Mouse (Mus musculus) CH12.LX (cell line): ENCODE data around the gene Gm11037. TPM values are rescaled to one million over a fixed set of nuclear protein-coding genes. Genes with fewer than 3 reads are reported as not detected.

Experiments used
- DNase-seq: peaks from one replicate; pipeline ENCODE4 v3.0.0-alpha.2; 2013; ENCODE audit errors: extremely low read depth
- H3K27ac ChIP-seq: 2 replicates; pipeline ENCODE4 v1.5.1; 2012; ENCODE audit warnings: low read depth, mild to moderate bottlenecking, control low read depth, moderate library complexity; ENCODE audit not compliant: insufficient read depth
- H3K27me3 ChIP-seq: replicated peaks from 2 replicates; pipeline ENCODE3; 2012; ENCODE audit warnings: inconsistent platforms
- H3K36me3 ChIP-seq, 2 experiments: replicated peaks in 1 of 2; 2 replicates each; pipeline versions ENCODE3 to v1.6.1; 2012; ENCODE audit warnings: inconsistent platforms in 1 of 2, low read length in 1 of 2, mild to moderate bottlenecking in 1 of 2, mixed read lengths in 1 of 2, moderate library complexity in 1 of 2; ENCODE audit not compliant: control insufficient read depth in 1 of 2, insufficient read depth in 1 of 2
- H3K4me1 ChIP-seq, 2 experiments: 2 replicates each; pipeline ENCODE4 v1.6.1; 2012; ENCODE audit warnings: inconsistent platforms in 1 of 2, moderate library complexity in 1 of 2; ENCODE audit not compliant: insufficient read depth in 2 of 2, control insufficient read depth in 1 of 2
- H3K4me2 ChIP-seq: 2 replicates; pipeline ENCODE4 v1.6.1; 2012; ENCODE audit warnings: low read depth, mild to moderate bottlenecking, control low read depth; ENCODE audit not compliant: poor library complexity, insufficient read depth, severe bottlenecking
- H3K4me3 ChIP-seq, 3 experiments: fragments of 150-350 bp in 1 of 3; sonication (generic) in 1 of 3; replicated peaks in 1 of 3; 2 replicates each; pipeline versions ENCODE3 to v1.5.1; 2011 to 2012; ENCODE audit warnings: low read depth in 2 of 3, low read length in 2 of 3, mild to moderate bottlenecking in 2 of 3, moderate library complexity in 2 of 3, control low read depth in 1 of 3, improper control_type of control experiment in 1 of 3, inconsistent platforms in 1 of 3, mixed read lengths in 1 of 3; ENCODE audit not compliant: poor library complexity in 1 of 3
- H3K79me2 ChIP-seq: replicated peaks from 2 replicates; pipeline ENCODE4 v1.6.1; 2012; ENCODE audit warnings: mild to moderate bottlenecking, moderate library complexity; ENCODE audit not compliant: control insufficient read depth, poor library complexity, insufficient read depth, severe bottlenecking; ENCODE audit errors: extremely low read depth
- H3K9ac ChIP-seq: 2 replicates; pipeline ENCODE4 v1.6.1; 2012; ENCODE audit warnings: low read depth, mild to moderate bottlenecking, control low read depth, moderate library complexity; ENCODE audit not compliant: insufficient read depth
- H3K9me3 ChIP-seq: replicated peaks from 2 replicates; pipeline ENCODE3; 2012; ENCODE audit warnings: low read length, inconsistent platforms, mixed read lengths
- CHD2 ChIP-seq: IDR thresholded peaks from 2 replicates; pipeline ENCODE4 v1.6.1; 2011; ENCODE audit warnings: low read length, improper control_type of control experiment
- ELF1 ChIP-seq: IDR thresholded peaks from 2 replicates; pipeline ENCODE4 v1.6.1; 2014; ENCODE audit warnings: low read depth, mild to moderate bottlenecking, inconsistent platforms, low read length, improper control_type of control experiment
- EP300 ChIP-seq: IDR thresholded peaks from 2 replicates; pipeline ENCODE4 v1.6.1; 2011; ENCODE audit warnings: low read length, improper control_type of control experiment
- ETS1 ChIP-seq: conservative IDR thresholded peaks from 2 replicates; pipeline ENCODE4 v1.6.1; 2012; ENCODE audit warnings: low read depth, mild to moderate bottlenecking, inconsistent platforms, low read length, improper control_type of control experiment, moderate library complexity
- GABPA ChIP-seq: IDR thresholded peaks from 2 replicates; pipeline ENCODE4 v1.6.1; 2012; ENCODE audit warnings: low read depth, low read length, improper control_type of control experiment, inconsistent platforms; ENCODE audit not compliant: insufficient replicate concordance
- HCFC1 ChIP-seq: IDR thresholded peaks from 2 replicates; pipeline ENCODE4 v1.6.1; 2012; ENCODE audit warnings: low read depth, mild to moderate bottlenecking, inconsistent platforms, low read length, improper control_type of control experiment
- IRF4 ChIP-seq: IDR thresholded peaks from 2 replicates; pipeline ENCODE4 v1.6.1; 2014; ENCODE audit warnings: low read depth, mild to moderate bottlenecking, inconsistent platforms, low read length, improper control_type of control experiment
- JUN ChIP-seq: IDR thresholded peaks from 2 replicates; pipeline ENCODE4 v1.6.1; 2011; ENCODE audit warnings: low read depth, mild to moderate bottlenecking, low read length, improper control_type of control experiment, moderate library complexity; ENCODE audit not compliant: insufficient read depth
- JUND ChIP-seq: conservative IDR thresholded peaks from 2 replicates; pipeline ENCODE4 v1.6.1; 2011; ENCODE audit warnings: low read depth, low read length, improper control_type of control experiment
- KAT2A ChIP-seq: IDR thresholded peaks from 2 replicates; pipeline ENCODE4 v1.6.1; 2012; ENCODE audit warnings: low read length, improper control_type of control experiment, inconsistent platforms; ENCODE audit not compliant: insufficient replicate concordance
- MAFK ChIP-seq: IDR thresholded peaks from 2 replicates; pipeline ENCODE4 v1.6.1; 2011; ENCODE audit warnings: low read length, improper control_type of control experiment; ENCODE audit not compliant: insufficient replicate concordance
- MXI1 ChIP-seq: IDR thresholded peaks from 2 replicates; pipeline ENCODE4 v1.6.1; 2011; ENCODE audit warnings: mild to moderate bottlenecking, low read depth, low read length, improper control_type of control experiment
- NRF1 ChIP-seq: IDR thresholded peaks from 2 replicates; pipeline ENCODE4 v1.6.1; 2014; ENCODE audit warnings: low read depth, mild to moderate bottlenecking, inconsistent platforms, low read length, improper control_type of control experiment, moderate library complexity
- PAX5 ChIP-seq: IDR thresholded peaks from 2 replicates; pipeline ENCODE4 v1.6.1; 2012; ENCODE audit warnings: low read length, inconsistent platforms, mixed read lengths
- POLR2A ChIP-seq: IDR thresholded peaks from 2 replicates; pipeline ENCODE4 v1.6.1; 2011; ENCODE audit warnings: low read depth, mild to moderate bottlenecking, improper control_type of control experiment, low read length
- SIN3A ChIP-seq: IDR thresholded peaks from 2 replicates; pipeline ENCODE4 v1.6.1; 2012; ENCODE audit warnings: low read length, improper control_type of control experiment, inconsistent platforms
- SMC3 ChIP-seq: IDR thresholded peaks from 2 replicates; pipeline ENCODE4 v1.6.1; 2011; ENCODE audit warnings: low read depth, low read length, improper control_type of control experiment
- TBP ChIP-seq: conservative IDR thresholded peaks from 2 replicates; pipeline ENCODE4 v1.6.1; 2011; ENCODE audit warnings: low read depth, low read length, improper control_type of control experiment
- USF1 ChIP-seq: IDR thresholded peaks from 2 replicates; pipeline ENCODE4 v1.6.1; 2014; ENCODE audit warnings: low read depth, mild to moderate bottlenecking, inconsistent platforms, low read length, improper control_type of control experiment
- USF2 ChIP-seq: conservative IDR thresholded peaks from 2 replicates; pipeline ENCODE4 v1.6.1; 2011; ENCODE audit warnings: low read depth, low read length, improper control_type of control experiment
- ZC3H11A ChIP-seq: IDR thresholded peaks from 2 replicates; pipeline ENCODE4 v1.6.1; 2012; ENCODE audit warnings: low read depth, mild to moderate bottlenecking, inconsistent platforms, low read length, improper control_type of control experiment
- ZMIZ1 ChIP-seq: IDR thresholded peaks from 2 replicates; pipeline ENCODE4 v1.6.1; 2012; ENCODE audit warnings: low read depth, mild to moderate bottlenecking, inconsistent platforms, low read length, improper control_type of control experiment
- dilution Hi-C: fragments of 300-500 bp; cut with MboI; formaldehyde crosslinking; loops from 2 replicates; pipeline ENCODE4 v1.14.3; 2020; ENCODE audit warnings: low sequenced_read_pairs; ENCODE audit not compliant: extremely low pct_unique_long_range_greater_than_20kb, extremely low pct_ligation_motif_present
- in situ Hi-C: fragments of 300-500 bp; cut with MboI; formaldehyde crosslinking; loops from 3 replicates; pipeline ENCODE4 v1.14.3; 2019; ENCODE audit warnings: low sequenced_read_pairs, low pct_ligation_motif_present, low pct_unique_long_range_greater_than_20kb, mixed read lengths
- polyA plus RNA-seq: library from polyadenylated mRNA; unstranded; fragments of >175 nt; gene quantifications from 2 replicates; pipeline ENCODE4 v1.2.1, GENCODE M21; 2012; ENCODE audit warnings: low read depth; ENCODE audit not compliant: insufficient read length
- total RNA-seq, 2 experiments: library from RNA; depleted of rRNA; stranded (reverse); fragments of 300-350 nt in 1 of 2; fragments of >200 nt in 1 of 2; gene quantifications; 2 replicates each; pipeline ENCODE4 v1.2.3; 2012 to 2014

Gm11037 gene
- total and polyA plus RNA-seq, 3 experiments, result not detected

GRCm38 (mm10) chr2:131172322-131172721 lies 39.0 kb downstream of the Gm11037 start:
- no peak overlapping the region for H3K4me2 ChIP-seq
- dilution Hi-C loops, result no loop called here
- H3K36me3 ChIP-seq, result peaks cover 0 to 10% of the 10 kb centered on the region in 2 experiments

GRCm38 (mm10) chr2:131174700-131175099 lies 41.4 kb downstream of the Gm11037 start:
- TF ChIP-seq NRF1 (peak; percentile 62), PAX5 (no peak), CHD2 (peak; percentile 34; the same call in 1 of the 2 replicates), IRF4 (peak; percentile 53), MXI1 (peak; percentile 97), EP300 (no peak), USF1 (no peak), GABPA (peak; percentile 65; the same call in 1 of the 2 replicates), HCFC1 (peak; percentile 100), SMC3 (no peak), ELF1 (peak; percentile 60), MAFK (no peak), POLR2A (0 out of 2 replicates have a peak, but pooled peaks have one; percentile 32), KAT2A (peak; percentile 96), USF2 (no peak), SIN3A (peak; percentile 97)
- in situ Hi-C loops (no loop called here), dilution Hi-C loops (no loop called here)
- Histone ChIP-seq H3K4me3 (peak overlapping the region in 2 of 3 experiments; percentile 26 to 36), H3K9me3 (no peaks in the 10 kb centered on the region), H3K4me2 (peak overlapping the region; percentile 45), H3K9ac (no peak overlapping the region), H3K4me1 (peaks cover 16 to 27% of the 10 kb centered on the region in 2 experiments), H3K27ac (no peak overlapping the region), H3K79me2 (no peaks in the 10 kb centered on the region), H3K36me3 (peaks cover 0 to 28% of the 10 kb centered on the region in 2 experiments), H3K27me3 (no peaks in the 10 kb centered on the region)
- DNase-seq, result peak; percentile 86

More at GRCm38 (mm10) chr2:131172322-131172721, 39.0 kb downstream of the Gm11037 start:
- H3K9me3 ChIP-seq, result peaks cover under 1% of the 10 kb centered on the region
- no peaks in the 10 kb centered on the region for H3K79me2 ChIP-seq
- no peak overlapping the region for H3K27ac ChIP-seq
- no peak overlapping the region for H3K4me3 ChIP-seq
- peaks cover 2 to 6% of the 10 kb centered on the region in 2 experiments; a peak in 1 of 4 replicates for H3K4me1 ChIP-seq
- H3K9ac ChIP-seq, result no peak overlapping the region
- no peaks in the 10 kb centered on the region for H3K27me3 ChIP-seq
- no peak for TF ChIP-seq ZMIZ1
- TF ChIP-seq MAFK, result no peak
- TF ChIP-seq IRF4, result no peak
- no peak for TF ChIP-seq JUN
- TF ChIP-seq JUND, result no peak
- TF ChIP-seq SMC3, result no peak
- no peak for TF ChIP-seq USF1
- TF ChIP-seq EP300, result no peak
- no peak for TF ChIP-seq TBP
- no peak for TF ChIP-seq NRF1
- TF ChIP-seq ETS1, result no peak
- no peak for TF ChIP-seq USF2
- TF ChIP-seq KAT2A, result no peak
- no peak for TF ChIP-seq POLR2A
- no peak for TF ChIP-seq CHD2
- TF ChIP-seq ZC3H11A, result no peak
- no peak for TF ChIP-seq MXI1
- no peak for TF ChIP-seq SIN3A
- no peak for DNase-seq
- in situ Hi-C loops, result no loop called here
